Mouse (Mus musculus) brown adipose tissue, adult 24 weeks (tissue): ENCODE data around the gene Mogat1. TPM values are rescaled to one million over a fixed set of nuclear protein-coding genes. Genes with fewer than 3 reads are reported as not detected.

ENCODE experiments used
- H3K27ac ChIP-seq: fragments of 200-500 bp; replicated peaks from 2 replicates; pipeline ENCODE4 v1.5.1; 2012; ENCODE audit warnings: low read depth, mild to moderate bottlenecking, low read length
- H3K4me1 ChIP-seq: fragments of 200-500 bp; 2 replicates; pipeline ENCODE4 v1.6.1; 2012; ENCODE audit warnings: low read length, mixed read lengths; ENCODE audit not compliant: control insufficient read depth, insufficient read depth, insufficient read length
- H3K4me3 ChIP-seq: fragments of 200-500 bp; 2 replicates; pipeline ENCODE4 v1.5.1; 2012; ENCODE audit warnings: low read depth, mild to moderate bottlenecking, low read length, moderate library complexity; ENCODE audit not compliant: insufficient read depth
- polyA plus RNA-seq: library from polyadenylated mRNA; stranded (reverse); fragments of >200 nt; gene quantifications from 2 replicates; pipeline ENCODE4 v1.2.4, GENCODE M21; 2012; ENCODE audit not compliant: missing spikeins, insufficient read depth, insufficient read length

Gene Mogat1
- polyA plus RNA-seq, 1 experiment = 19.9 TPM

DNA sequence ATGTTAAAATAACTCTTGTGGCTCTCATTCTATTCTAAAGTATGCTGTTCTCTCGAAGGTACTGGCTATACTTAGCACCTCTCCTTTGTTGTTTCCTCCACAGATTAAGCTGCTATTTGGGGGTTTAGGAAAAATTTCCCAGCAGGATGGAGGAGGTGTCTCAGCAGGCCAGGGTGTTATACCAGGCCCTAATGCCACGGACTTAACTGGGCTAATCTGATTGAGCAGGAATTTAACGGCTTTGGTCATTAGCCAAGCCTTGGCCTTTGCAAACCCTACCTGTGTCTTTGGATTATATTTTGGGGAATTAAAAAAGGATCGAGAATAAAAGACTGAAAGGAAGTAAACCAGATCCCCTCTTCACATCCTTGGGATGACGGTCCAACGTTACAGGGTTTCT is 56.6 kb downstream of the Mogat1 start:
- Histone ChIP-seq H3K27ac (no peak overlapping the region), H3K4me3 (no peak overlapping the region), H3K4me1 (no peaks in the 10 kb centered on the region)

DNA sequence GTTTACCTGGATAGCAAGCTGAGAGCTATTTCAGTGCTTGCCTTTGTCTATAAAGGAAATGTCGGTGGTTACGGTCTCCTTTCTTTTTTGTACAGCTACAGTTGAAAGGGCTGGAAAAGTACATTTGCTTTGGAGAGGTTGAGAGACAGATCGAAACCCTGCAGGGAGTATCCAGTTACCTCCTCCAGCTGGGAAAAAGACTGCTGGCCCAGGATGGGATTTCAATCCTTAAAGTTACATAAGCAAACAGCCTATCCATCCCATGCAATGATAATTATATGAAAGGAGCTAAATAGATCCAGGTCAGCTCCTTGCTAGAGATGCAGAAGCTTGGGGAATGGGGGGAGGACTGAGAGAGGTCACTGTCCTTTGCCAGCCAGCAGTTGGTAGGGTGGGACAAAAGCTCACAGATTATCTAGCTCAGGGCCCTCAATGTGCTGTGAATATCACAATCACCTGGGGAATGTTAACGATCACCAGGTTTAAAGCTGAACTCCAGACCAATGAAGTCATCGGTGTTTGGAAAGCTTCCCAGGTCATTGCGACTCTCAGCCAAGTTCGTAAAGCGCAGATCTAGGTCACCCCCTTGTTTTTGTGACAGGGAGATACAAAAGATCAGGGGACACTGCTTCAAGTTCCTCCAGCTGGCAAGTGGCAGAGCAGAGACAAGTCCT is 57.2 kb downstream of the Mogat1 start:
- Histone ChIP-seq H3K4me3 (no peak overlapping the region), H3K4me1 (no peaks in the 10 kb centered on the region), H3K27ac (no peak overlapping the region)

DNA sequence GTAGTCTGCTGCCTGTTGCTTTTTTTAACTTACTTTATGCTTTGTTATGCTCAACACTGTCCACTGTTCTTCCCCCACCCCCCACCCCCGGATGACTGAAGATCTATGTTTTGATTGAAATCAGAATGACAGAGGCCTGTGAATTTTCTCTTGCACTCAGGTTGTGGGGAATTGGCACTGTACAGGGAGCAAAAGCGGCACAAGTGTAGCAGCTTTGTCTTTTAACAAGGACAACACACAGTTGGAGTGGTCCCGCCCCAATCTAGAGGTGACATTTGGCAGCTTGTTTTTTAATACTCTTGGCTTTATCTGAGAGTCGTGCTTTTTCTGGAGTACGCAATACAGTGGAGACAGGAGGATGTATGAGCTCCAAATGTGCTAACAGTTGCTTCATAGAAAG is 58.8 kb downstream of the Mogat1 start:
- Histone ChIP-seq H3K4me1 (no peaks in the 10 kb centered on the region), H3K4me3 (no peak overlapping the region), H3K27ac (no peak overlapping the region)

DNA sequence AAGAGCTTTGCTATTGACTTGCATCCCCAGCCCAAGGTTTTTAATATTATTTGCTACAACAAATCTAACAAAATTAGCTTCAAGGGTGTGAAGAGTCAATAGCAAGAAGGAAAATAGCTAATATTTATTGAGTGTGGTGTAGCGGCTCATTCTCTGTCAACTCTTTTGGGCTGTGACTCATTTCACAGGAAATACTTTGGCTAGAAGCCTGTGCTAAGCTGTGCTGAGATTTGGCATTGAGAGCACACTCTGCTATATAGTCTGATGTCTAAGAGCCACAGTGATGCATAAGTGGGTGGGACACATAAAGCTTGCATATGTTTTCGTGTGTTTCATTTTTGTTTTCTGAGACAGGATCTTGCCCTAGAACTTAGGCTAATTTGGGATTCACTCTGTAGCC is 74.3 kb downstream of the Mogat1 start:
- Histone ChIP-seq H3K4me3 (no peak overlapping the region), H3K4me1 (no peaks in the 10 kb centered on the region), H3K27ac (no peak overlapping the region)

DNA sequence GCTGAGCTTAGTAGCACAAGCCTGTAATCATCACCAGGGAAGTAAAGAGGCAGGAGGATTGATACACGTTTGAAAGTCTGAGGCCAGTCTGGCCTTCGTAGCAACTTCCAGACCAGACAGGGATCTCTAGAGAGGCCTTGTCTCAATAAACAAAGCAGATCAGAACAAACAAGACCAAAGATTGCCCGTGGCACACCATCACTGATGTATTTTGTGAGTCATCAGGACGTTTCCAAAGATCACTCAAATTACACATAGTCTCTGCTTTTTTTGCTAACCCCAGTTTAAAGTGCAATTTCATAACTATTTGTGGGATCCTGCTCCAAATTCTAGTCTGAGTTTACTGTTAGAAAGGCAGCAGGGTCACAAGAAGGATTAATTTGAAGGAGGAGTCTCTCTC is 76.2 kb downstream of the Mogat1 start:
- Histone ChIP-seq H3K27ac (no peak overlapping the region), H3K4me3 (no peak overlapping the region)

More for the DNA sequence above, 76.2 kb downstream of the Mogat1 start:
- no peaks in the 10 kb centered on the region for H3K4me1 ChIP-seq

Other genes with a start within 250 kb of the Mogat1 start
- gene Sgpp2, start 200.6 kb upstream of the Mogat1 start, polyA plus RNA-seq = not detected in 2 replicates
- 67.6 and 70.1 TPM in 2 replicates for gene Farsb, start 22.1 kb upstream of the Mogat1 start, polyA plus RNA-seq
- gene BC035947, start 1.2 kb downstream of the Mogat1 start, polyA plus RNA-seq = 2.2 and 3.0 TPM in 2 replicates
- gene Acsl3, start 146.8 kb downstream of the Mogat1 start, polyA plus RNA-seq = 23.5 and 26.5 TPM in 2 replicates
- 3.8 and 4.9 TPM in 2 replicates for gene Utp14b, start 147.0 kb downstream of the Mogat1 start, polyA plus RNA-seq